Mouse (Mus musculus): ENCODE results near the gene Art1. TPM values are rescaled to one million over a fixed set of nuclear protein-coding genes. Genes with fewer than 3 reads are reported as not detected.

Art1 gene
- total RNA-seq, 2 experiments from 2014 or later = 223 to 276 TPM

GRCm38 (mm10) chr7:102106700-102107141 is 5.2 kb downstream of the Art1 start:
- peak in 1 of 2 experiments; percentile 15 for DNase-seq (ENCODE audit: low spot score in 2 of 2)

- no peak for DNase-seq (ENCODE audit: low spot score in 2 of 2)
Measured at GRCm38 (mm10) chr7:102108206-102108605, 6.7 kb downstream of the Art1 start.

GRCm38 (mm10) chr7:102109171-102109570 is 7.6 kb downstream of the Art1 start, which contains the start of gene Art5:
Gene Art5, minus strand, starts transcription at chr7:102109489.
- no peak for DNase-seq (ENCODE audit: low spot score in 2 of 2)

GRCm38 (mm10) chr7:102109746-102110145 is 8.2 kb downstream of the Art1 start:
- DNase-seq (ENCODE audit: low spot score in 2 of 2) = no peak

- no peak for DNase-seq (ENCODE audit: low spot score in 2 of 2)
Measured at GRCm38 (mm10) chr7:102113151-102113729, 11.7 kb downstream of the Art1 start.

- no peak for DNase-seq (ENCODE audit: low spot score in 2 of 2)
Measured at GRCm38 (mm10) chr7:102116579-102117331, 15.2 kb downstream of the Art1 start, which contains the start of gene Chrna10. Gene Chrna10, minus strand, starts transcription at chr7:102116828.

- no peak for DNase-seq (ENCODE audit: low spot score in 2 of 2)
Measured at GRCm38 (mm10) chr7:102117382-102117781, 15.8 kb downstream of the Art1 start.

GRCm38 (mm10) chr7:102120326-102120725 is 18.8 kb downstream of the Art1 start:
- DNase-seq (ENCODE audit: low spot score in 2 of 2) = no peak

GRCm38 (mm10) chr7:102132395-102132794 is 30.9 kb downstream of the Art1 start:
- DNase-seq (ENCODE audit: low spot score in 2 of 2) = no peak

GRCm38 (mm10) chr7:102137464-102137863 is 35.9 kb downstream of the Art1 start:
- DNase-seq (ENCODE audit: low spot score in 2 of 2) = no peak

- no peak for DNase-seq (ENCODE audit: low spot score in 2 of 2)
Measured at GRCm38 (mm10) chr7:102137898-102138297, 36.4 kb downstream of the Art1 start.

GRCm38 (mm10) chr7:102153691-102154090 is 52.1 kb downstream of the Art1 start:
- DNase-seq (ENCODE audit: low spot score in 2 of 2) = no peak

Other genes starting within 250 kb of the Art1 start
- 1 to 10 TPM; 6.4 to 9.1 TPM for gene Folr2, start 244.5 kb upstream of the Art1 start, total RNA-seq (2021)
- 10 to 100 TPM; 21.4 to 24.4 TPM for gene Anapc15, start 238.0 kb upstream of the Art1 start, total RNA-seq (2021)
- 1 to 10 TPM; 1.1 to 1.6 TPM for gene Folr1, start 231.0 kb upstream of the Art1 start, total RNA-seq (2021)
- 100 to 1,000 TPM; 105 to 106 TPM for gene Lamtor1, start 195.8 kb upstream of the Art1 start, total RNA-seq (2021)
- under 1 TPM in 1 of 2 experiments, not detected in 1; 0.10 TPM for gene Tomt, start 195.4 kb upstream of the Art1 start, total RNA-seq (2021)
- gene Lrrc51, start 167.8 kb upstream of the Art1 start, total RNA-seq (2021) = 1 to 10 TPM; 2.8 to 3.1 TPM
- gene Numa1, start 167.6 kb upstream of the Art1 start, total RNA-seq (2021) = 100 to 1,000 TPM; 115 to 123 TPM
- gene Il18bp, start 83.1 kb upstream of the Art1 start, total RNA-seq (2021) = 1 to 10 TPM; 5.0 to 6.2 TPM
- 10 to 100 TPM; 27.4 to 31.3 TPM for gene Rnf121, start 36.3 kb upstream of the Art1 start, total RNA-seq (2021)
- gene Xndc1, start 36.2 kb upstream of the Art1 start, total RNA-seq (2021) = 10 to 100 TPM; 14.5 to 18.6 TPM
- gene Xntrpc, start 36.0 kb upstream of the Art1 start, total RNA-seq (2021) = 1 to 10 TPM; 1.4 to 2.6 TPM
- gene Trpc2, start 18.6 kb upstream of the Art1 start, total RNA-seq (2021) = under 1 TPM; 0.29 to 0.93 TPM
- gene Art5, start 7.7 kb downstream of the Art1 start, total RNA-seq (2021) = 10 to 100 TPM in 1 of 2 experiments, 1 to 10 TPM in 1; 8.8 to 13.6 TPM
- not detected for gene Chrna10, start 15.1 kb downstream of the Art1 start, total RNA-seq (2021)
- gene Nup98, start 108.4 kb downstream of the Art1 start, total RNA-seq (2021) = 10 to 100 TPM; 41.2 to 43.6 TPM
- 10 to 100 TPM; 42.7 to 42.8 TPM for gene Pgap2, start 108.5 kb downstream of the Art1 start, total RNA-seq (2021)
- 10 to 100 TPM; 42.9 to 43.5 TPM for gene Rhog, start 154.3 kb downstream of the Art1 start, total RNA-seq (2021)
- gene Stim1, start 166.1 kb downstream of the Art1 start, total RNA-seq (2021) = 100 to 1,000 TPM; 248 to 260 TPM